Mouse (Mus musculus) heart, adult 2 months (tissue): ENCODE measurements around the gene H2-Ob.

ENCODE experiments used
- CTCF ChIP-seq: fragments of 200-600 bp; IDR thresholded peaks from 2 replicates; pipeline ENCODE4 v1.8.1; 2022; ENCODE audit warnings: antibody characterized with exemption, mild to moderate bottlenecking, moderate library complexity
- EP300 ChIP-seq: fragments of 200-500 bp; IDR thresholded peaks from 2 replicates; pipeline ENCODE4 v1.6.1; 2011; ENCODE audit warnings: low read depth, low read length, control low read depth; ENCODE audit not compliant: insufficient read depth
- POLR2A ChIP-seq: fragments of 200-500 bp; IDR thresholded peaks from 2 replicates; pipeline ENCODE4 v1.6.1; 2011; ENCODE audit warnings: mild to moderate bottlenecking, low read depth, low read length, control low read depth; ENCODE audit not compliant: insufficient read depth

DNA sequence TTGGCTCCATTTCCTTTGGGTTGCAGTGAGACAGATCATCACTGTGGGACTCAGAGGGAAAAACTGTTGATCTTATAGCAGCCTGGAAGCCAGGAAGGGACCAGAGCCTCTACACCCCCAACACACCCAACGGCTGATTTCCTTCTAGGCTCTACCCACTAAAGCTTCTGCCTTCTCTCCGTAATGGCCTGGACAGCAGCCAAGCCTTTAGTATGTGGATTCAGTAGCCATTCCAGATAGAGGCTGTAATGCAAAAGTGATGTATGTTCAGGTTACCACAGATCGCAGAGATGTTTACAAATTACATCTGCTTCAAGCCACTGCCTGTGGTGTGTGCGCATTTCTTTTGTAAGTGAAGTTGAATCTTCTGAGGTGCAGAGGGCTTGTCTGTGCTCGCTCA, 21.8 kb downstream of the H2-Ob start:
- TF ChIP-seq POLR2A (no peak), CTCF (no peak), EP300 (no peak)
